Mouse (Mus musculus): ENCODE measurements at regions not wholly inside any gene's neighbourhood (a gene's known extent, or its start where the extent isn't known, plus 50 kb on each side); places are given as distances from the start of the nearest gene placed in this dataset.

DNA sequence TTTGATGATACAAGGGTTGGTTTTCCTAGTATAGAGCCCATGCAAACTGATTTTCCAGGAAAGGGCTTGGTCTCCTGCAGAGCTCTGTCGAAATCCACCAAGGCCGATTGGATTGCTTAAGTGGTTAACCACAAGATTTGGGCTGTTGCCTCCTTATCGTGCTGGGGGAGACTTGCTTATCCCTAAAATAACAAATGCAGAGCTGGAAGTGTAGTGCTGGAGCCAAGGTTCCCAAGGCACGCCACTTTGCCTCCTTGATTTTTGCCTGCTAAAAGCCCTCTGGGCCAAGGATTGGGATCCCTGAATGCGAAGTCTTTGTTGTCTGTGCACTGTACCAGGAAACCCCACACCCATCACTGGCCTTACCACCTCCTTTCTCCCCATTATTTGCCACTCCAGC, 52.8 kb upstream of the Tmem178 start:
- Histone ChIP-seq H3K4me2 (no peak overlapping the region), H3K9me3 (no peaks in the 10 kb centered on the region), H3K27ac (no peak overlapping the region), H3K36me3 (no peaks in the 10 kb centered on the region), H3K27me3 (no peaks in the 10 kb centered on the region), H3K9ac (no peak overlapping the region), H3K4me3 (no peak overlapping the region), H3K4me1 (peaks cover 12% of the 10 kb centered on the region)
- 39% methylated on average over 5 of the region's 5 CpGs for WGBS
- ATAC-seq (ENCODE audit: borderline replicate concordance, extremely low read depth, low FRiP score, low TSS enrichment), result no peak

DNA sequence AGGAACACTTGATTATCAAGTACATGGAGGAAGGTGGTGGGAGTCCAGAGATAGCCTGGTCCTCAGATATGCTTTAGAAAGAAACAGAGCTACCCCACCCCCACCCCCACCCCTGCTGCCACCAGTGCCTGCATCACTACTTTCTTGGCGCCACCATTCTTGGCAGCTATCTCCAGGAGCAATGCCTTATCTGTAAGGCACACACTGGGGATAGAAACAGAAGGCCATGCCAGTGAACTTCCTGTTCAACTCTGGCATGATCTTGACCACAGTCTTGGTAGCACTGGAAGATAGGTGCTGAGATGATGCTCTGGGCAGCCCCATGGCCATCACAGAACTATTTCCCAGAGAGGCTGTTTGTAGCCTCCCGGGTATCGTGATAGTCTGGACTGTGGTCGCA, 55.3 kb upstream of the Tmem178 start:
- Histone ChIP-seq H3K9ac (no peak overlapping the region), H3K4me3 (no peak overlapping the region), H3K36me3 (no peaks in the 10 kb centered on the region), H3K27ac (no peak overlapping the region), H3K4me1 (peaks cover 23% of the 10 kb centered on the region), H3K27me3 (no peaks in the 10 kb centered on the region), H3K9me3 (no peaks in the 10 kb centered on the region), H3K4me2 (no peak overlapping the region)
- no peak for ATAC-seq (ENCODE audit: borderline replicate concordance, extremely low read depth, low FRiP score, low TSS enrichment)
- WGBS, result 83% methylated on average over 4 of the region's 4 CpGs

DNA sequence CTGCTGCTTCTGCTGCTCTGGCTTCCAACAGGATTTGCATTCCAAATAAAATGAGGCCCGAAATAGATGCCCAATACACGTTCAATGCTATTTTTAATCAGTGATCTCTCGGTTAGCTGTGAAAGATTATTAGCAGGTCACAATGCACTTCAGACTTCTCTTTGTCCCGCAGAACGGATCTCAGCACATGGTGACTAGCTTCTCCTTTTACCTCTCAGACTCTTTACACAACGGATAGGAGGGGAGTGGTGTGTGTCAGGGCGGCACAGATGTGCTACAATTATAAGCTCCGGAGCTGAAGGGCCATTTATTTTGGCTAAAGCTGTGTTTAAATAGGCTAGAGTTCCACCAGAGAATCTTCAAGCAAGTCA, 56.7 kb upstream of the Tmem178 start:
- H3K4me3 ChIP-seq, result no peak overlapping the region
- no peaks in the 10 kb centered on the region for H3K36me3 ChIP-seq
- no peak overlapping the region for H3K9ac ChIP-seq
- no peaks in the 10 kb centered on the region for H3K27me3 ChIP-seq
- no peaks in the 10 kb centered on the region for H3K9me3 ChIP-seq
- no peak for ATAC-seq (ENCODE audit: borderline replicate concordance, extremely low read depth, low FRiP score, low TSS enrichment)
- 0 out of 2 replicates have a peak overlapping the region, but pooled peaks have one; percentile 16 for H3K27ac ChIP-seq
- peaks cover 23% of the 10 kb centered on the region for H3K4me1 ChIP-seq
- WGBS, result 34% methylated on average over 8 of the region's 8 CpGs
- no peak overlapping the region for H3K4me2 ChIP-seq

DNA sequence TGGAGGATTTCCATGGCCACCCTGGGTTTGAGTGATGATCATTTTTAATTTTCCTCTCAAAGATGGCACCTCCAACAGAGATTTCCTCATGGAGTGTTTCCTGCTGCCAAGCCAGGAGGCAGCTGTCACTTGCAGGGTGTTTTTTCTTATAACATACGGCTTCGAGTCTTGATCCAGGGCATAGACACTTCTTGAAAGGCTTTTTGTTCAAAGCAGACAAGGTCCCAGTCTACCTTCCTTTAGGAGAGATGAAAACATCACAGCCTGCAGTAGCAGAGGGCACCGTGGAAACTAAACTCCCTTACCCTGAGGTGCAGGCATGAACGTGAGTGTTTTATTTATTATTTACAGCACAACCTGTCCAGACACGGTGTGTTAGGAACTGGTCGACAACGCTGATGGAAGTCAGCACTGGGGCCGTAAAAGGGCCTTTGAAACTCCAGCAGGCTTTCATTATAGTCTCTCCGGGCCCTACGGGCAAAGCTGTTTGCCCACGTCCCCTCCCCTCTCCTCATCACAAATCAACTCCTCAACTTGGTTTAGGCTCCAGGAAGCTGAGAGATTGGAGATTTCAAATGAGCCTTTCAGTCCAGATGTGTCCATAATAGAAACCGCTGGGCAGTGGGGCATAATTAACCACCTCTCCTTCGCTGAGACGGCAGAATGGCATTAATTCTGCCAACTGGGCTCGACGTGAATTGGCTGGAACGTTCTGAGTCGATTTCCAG, 57.2 kb upstream of the Tmem178 start:
- H3K36me3 ChIP-seq, result no peaks in the 10 kb centered on the region
- H3K9me3 ChIP-seq, result no peaks in the 10 kb centered on the region
- ATAC-seq (ENCODE audit: borderline replicate concordance, extremely low read depth, low FRiP score, low TSS enrichment), result no peak
- 41% methylated on average over 18 of the region's 18 CpGs for WGBS
- H3K4me1 ChIP-seq, result peaks cover 23% of the 10 kb centered on the region
- H3K4me3 ChIP-seq, result no peak overlapping the region
- no peaks in the 10 kb centered on the region for H3K27me3 ChIP-seq
- no peak overlapping the region for H3K4me2 ChIP-seq
- 0 out of 2 replicates have a peak overlapping the region, but pooled peaks have one; percentile 16 for H3K27ac ChIP-seq
- no peak overlapping the region for H3K9ac ChIP-seq

DNA sequence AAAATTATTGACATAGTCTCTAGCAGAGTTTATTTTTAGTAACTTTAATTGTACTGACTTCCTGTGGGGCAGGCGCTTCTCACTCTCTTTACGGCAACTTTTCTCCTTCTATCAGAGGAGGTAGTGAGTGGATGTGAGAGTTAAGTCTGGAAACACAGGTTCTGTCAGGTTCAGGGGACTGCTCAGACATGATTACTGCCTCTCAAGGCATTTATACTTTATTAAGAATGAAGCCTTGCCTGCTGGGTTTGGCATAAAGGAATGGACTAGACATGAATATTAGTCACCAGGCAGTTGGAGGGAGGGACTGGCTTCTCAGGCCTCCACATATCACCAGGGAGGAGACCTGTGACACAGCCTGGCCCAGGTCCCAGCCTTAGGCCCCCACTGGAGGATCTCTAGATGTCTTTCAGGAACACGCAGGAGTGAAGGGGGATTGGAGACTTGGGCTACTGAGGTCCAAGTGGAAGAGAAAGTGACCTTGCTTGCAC, 58.2 kb upstream of the Tmem178 start:
- H3K4me3 ChIP-seq, result no peak overlapping the region
- no peak overlapping the region for H3K4me2 ChIP-seq
- no peak for ATAC-seq (ENCODE audit: borderline replicate concordance, extremely low read depth, low FRiP score, low TSS enrichment)
- no peaks in the 10 kb centered on the region for H3K9me3 ChIP-seq
- H3K36me3 ChIP-seq, result no peaks in the 10 kb centered on the region
- peak overlapping the region; percentile 41; the same call in 1 of the 2 replicates for H3K27ac ChIP-seq
- no peaks in the 10 kb centered on the region for H3K27me3 ChIP-seq
- 32% methylated on average over 3 of the region's 3 CpGs for WGBS
- H3K4me1 ChIP-seq, result peaks cover 23% of the 10 kb centered on the region
- no peak overlapping the region for H3K9ac ChIP-seq

DNA sequence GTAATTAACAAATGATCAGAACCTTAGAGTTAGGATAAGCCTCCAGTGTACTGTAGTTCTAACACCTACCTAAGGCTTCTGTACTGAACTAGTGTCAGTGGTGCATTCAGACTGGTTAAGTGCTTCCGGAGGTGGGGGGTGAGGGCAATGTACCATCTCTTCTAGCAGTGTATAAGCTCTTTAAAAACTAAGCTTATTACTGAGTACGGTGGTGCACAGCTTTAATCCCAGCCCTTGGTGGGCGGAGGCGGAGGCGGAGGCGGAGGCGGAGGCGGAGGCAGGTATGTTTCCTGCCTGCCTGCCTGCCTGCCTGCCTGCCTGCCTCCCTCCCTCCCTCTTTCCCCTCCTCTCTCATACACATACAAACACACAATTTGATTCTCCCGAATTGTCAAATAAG, 58.7 kb upstream of the Tmem178 start:
- no peaks in the 10 kb centered on the region for H3K36me3 ChIP-seq
- no peak overlapping the region for H3K4me3 ChIP-seq
- peaks cover 23% of the 10 kb centered on the region for H3K4me1 ChIP-seq
- no peak overlapping the region for H3K4me2 ChIP-seq
- H3K9me3 ChIP-seq, result no peaks in the 10 kb centered on the region
- no peaks in the 10 kb centered on the region for H3K27me3 ChIP-seq
- H3K9ac ChIP-seq, result no peak overlapping the region
- no peak overlapping the region for H3K27ac ChIP-seq
- WGBS, result 76% methylated on average over 9 of the region's 9 CpGs
- peak; percentile 42; the same call in 1 of the 2 replicates for ATAC-seq (ENCODE audit: borderline replicate concordance, extremely low read depth, low FRiP score, low TSS enrichment)

DNA sequence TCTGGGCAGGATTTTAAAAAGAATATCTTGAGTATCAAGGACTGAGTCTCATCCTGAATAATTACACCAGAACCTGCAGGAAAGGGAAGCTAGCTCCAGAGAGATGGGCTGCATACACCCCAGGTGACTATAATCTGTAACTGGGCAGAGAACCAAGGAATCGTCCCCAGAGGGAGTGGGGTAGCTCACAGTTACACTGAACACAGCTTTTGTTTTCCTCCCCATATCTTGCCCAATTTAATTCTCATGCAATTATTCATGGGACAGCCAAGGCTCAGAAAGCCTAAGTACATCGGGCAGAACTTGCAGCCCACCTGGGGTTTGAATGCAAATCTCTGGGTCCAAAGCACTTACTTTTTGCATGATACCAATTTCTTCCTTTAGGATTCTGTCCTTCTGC, 59.5 kb upstream of the Tmem178 start:
- H3K36me3 ChIP-seq, result no peaks in the 10 kb centered on the region
- H3K4me1 ChIP-seq, result peaks cover 23% of the 10 kb centered on the region
- H3K27me3 ChIP-seq, result no peaks in the 10 kb centered on the region
- H3K9me3 ChIP-seq, result no peaks in the 10 kb centered on the region
- WGBS, result 85% methylated on average over 2 of the region's 2 CpGs
- H3K27ac ChIP-seq, result no peak overlapping the region
- no peak for ATAC-seq (ENCODE audit: borderline replicate concordance, extremely low read depth, low FRiP score, low TSS enrichment)
- no peak overlapping the region for H3K4me3 ChIP-seq
- H3K9ac ChIP-seq, result no peak overlapping the region
- H3K4me2 ChIP-seq, result no peak overlapping the region

DNA sequence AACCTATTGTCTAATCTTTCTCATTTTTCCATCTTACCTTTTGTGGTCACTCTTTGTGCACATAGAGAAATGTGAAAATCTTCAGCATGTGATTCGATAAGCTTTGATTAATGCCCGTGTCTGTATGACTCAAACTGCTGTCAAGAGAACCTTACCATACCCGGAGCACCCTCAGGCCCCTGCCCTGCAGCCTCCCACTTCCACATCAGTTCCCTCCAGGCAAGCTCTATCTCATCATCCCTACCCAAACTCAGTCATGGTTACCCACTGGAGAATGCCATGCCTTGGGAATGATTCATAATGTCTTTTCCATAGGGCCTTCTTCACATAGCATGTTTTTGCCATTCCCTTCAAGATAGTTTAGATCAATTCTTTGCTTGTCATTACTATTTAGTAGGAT, 62.0 kb upstream of the Tmem178 start:
- Histone ChIP-seq H3K9ac (no peak overlapping the region), H3K27me3 (no peaks in the 10 kb centered on the region), H3K9me3 (no peaks in the 10 kb centered on the region), H3K27ac (no peak overlapping the region), H3K36me3 (no peaks in the 10 kb centered on the region), H3K4me1 (peaks cover 18% of the 10 kb centered on the region), H3K4me3 (no peak overlapping the region), H3K4me2 (no peak overlapping the region)
- no peak for ATAC-seq (ENCODE audit: borderline replicate concordance, extremely low read depth, low FRiP score, low TSS enrichment)
- WGBS, result 79% methylated on average over 3 of the region's 3 CpGs

DNA sequence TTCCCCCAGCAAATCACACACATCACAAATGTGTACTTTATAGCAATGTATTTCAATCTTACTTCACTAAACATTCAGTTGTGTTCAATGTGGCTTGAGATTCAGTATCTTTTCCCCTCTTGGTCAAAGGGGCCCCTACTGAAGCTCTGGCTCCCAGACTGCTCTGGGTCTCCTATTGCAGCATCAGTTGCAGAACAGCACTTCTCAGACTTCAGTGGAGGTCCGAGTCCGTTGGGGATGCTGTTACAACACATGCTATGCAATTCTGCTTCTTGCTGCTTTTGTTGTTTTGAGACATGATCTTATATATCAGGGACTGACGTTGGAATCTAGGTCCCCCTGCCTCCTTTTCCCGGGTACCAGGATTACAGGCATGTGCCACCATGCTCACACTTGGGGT, 64.1 kb upstream of the Tmem178 start:
- H3K9ac ChIP-seq, result no peak overlapping the region
- no peaks in the 10 kb centered on the region for H3K9me3 ChIP-seq
- WGBS, result 67% methylated on average over 4 of the region's 4 CpGs
- no peaks in the 10 kb centered on the region for H3K27me3 ChIP-seq
- ATAC-seq (ENCODE audit: borderline replicate concordance, extremely low read depth, low FRiP score, low TSS enrichment), result no peak
- no peaks in the 10 kb centered on the region for H3K36me3 ChIP-seq
- no peak overlapping the region for H3K27ac ChIP-seq
- peaks cover 5% of the 10 kb centered on the region for H3K4me1 ChIP-seq
- no peak overlapping the region for H3K4me3 ChIP-seq
- H3K4me2 ChIP-seq, result no peak overlapping the region

DNA sequence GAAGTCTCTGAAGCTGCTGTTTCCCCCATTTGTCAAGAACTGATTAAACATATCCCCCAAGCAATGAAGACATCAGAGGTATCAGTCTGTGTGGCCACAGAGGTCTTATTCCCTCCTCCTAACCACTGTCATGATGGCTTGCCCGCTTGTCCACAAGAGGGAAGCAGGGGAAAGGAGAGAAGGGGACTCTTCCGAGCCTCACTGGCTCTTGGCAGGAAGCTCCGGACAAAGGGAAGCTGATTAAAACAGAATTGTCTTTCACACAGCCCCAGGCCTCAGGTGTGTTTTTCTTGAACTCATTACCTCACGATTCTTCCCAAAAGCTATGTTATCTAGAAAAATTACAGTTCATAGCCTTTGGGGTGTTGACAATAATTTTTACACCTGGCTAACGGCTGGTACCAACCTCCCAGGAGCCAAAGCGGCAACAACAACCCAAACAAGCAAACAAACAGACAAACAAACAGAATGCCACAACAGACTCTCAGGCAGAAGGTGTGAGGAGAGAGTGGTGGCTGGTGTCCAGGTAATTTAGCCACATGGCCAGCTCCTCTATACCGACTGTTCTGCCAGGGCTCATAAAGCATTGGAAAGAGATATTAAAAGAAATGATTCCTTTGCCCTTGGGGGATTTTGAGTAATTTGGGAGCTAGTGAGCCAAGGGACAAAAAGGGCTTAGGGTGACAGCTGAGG, 68.9 kb upstream of the Tmem178 start:
- ATAC-seq (ENCODE audit: borderline replicate concordance, extremely low read depth, low FRiP score, low TSS enrichment), result peak; percentile 62; the same call in 1 of the 2 replicates
- Histone ChIP-seq H3K9ac (no peak overlapping the region), H3K4me2 (no peak overlapping the region), H3K27ac (no peak overlapping the region), H3K9me3 (no peaks in the 10 kb centered on the region), H3K27me3 (no peaks in the 10 kb centered on the region), H3K36me3 (no peaks in the 10 kb centered on the region), H3K4me3 (no peak overlapping the region), H3K4me1 (peaks cover 5% of the 10 kb centered on the region; the same call in 1 of the 2 replicates)
- 41% methylated on average over 7 of the region's 7 CpGs for WGBS

DNA sequence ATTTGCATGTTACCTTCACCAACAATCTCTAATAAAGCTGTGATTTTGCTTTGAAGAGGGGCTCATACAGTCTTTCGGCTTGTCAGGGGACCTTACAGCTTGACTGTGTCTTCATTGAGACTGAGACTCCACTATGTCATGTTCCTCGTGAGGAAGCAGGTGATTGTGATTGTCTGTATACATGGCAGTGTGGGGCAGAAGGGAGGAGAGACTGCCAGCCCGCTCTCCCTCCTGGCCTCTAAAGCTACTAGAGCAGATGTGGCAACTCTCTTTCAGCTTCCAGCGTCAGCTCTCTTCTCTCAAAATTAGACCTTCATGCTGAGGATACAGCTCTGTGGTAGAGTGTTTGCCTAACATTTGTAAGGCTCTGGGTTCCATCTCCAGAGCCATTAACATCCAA, 73.5 kb upstream of the Tmem178 start:
- Histone ChIP-seq H3K4me1 (peaks cover 5% of the 10 kb centered on the region; the same call in 1 of the 2 replicates), H3K4me3 (no peak overlapping the region), H3K36me3 (no peaks in the 10 kb centered on the region), H3K27ac (no peak overlapping the region), H3K9ac (no peak overlapping the region), H3K4me2 (no peak overlapping the region), H3K9me3 (no peaks in the 10 kb centered on the region), H3K27me3 (no peaks in the 10 kb centered on the region)
- ATAC-seq (ENCODE audit: borderline replicate concordance, extremely low read depth, low FRiP score, low TSS enrichment), result peak; percentile 31; the same call in 1 of the 2 replicates
- 42% methylated on average over 4 of the region's 4 CpGs for WGBS

DNA sequence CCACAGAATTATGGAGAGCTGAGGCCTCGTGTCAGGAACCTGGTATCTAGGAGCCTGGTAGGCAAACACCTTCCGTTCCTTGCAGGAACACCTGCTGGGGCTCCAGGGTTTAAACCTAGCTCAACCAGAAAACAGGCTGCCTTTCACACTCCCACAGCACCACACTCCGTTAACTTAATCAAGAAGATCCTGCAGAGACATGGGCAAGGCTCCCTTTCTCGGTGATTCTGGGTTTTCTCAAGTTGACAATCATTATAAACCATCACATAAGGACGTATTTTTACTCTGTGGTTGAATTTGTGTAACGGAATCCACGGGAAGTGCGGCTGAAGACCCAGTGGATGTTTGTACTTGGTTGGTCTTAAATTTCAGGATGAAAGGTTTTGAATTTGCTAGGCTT, 82.1 kb upstream of the Tmem178 start:
- Histone ChIP-seq H3K4me1 (no peaks in the 10 kb centered on the region), H3K27me3 (no peaks in the 10 kb centered on the region), H3K4me2 (no peak overlapping the region), H3K36me3 (no peaks in the 10 kb centered on the region), H3K9me3 (no peaks in the 10 kb centered on the region), H3K4me3 (no peak overlapping the region), H3K9ac (no peak overlapping the region), H3K27ac (no peak overlapping the region)
- WGBS, result 79% methylated on average over 8 of the region's 8 CpGs
- ATAC-seq (ENCODE audit: borderline replicate concordance, extremely low read depth, low FRiP score, low TSS enrichment), result no peak

Data from lung, embryonic 15.5 days (tissue).